Mouse (Mus musculus) midbrain, postnatal 0 days (tissue): ENCODE measurements around the gene Cdh4. TPM values are rescaled to one million over a fixed set of nuclear protein-coding genes. Genes with fewer than 3 reads are reported as not detected.

Source experiments
- ATAC-seq: fragments of 200-750 bp; cut with Nextera tagmentation; 2 replicates; pipeline ENCODE4 v1.8.0; 2017; ENCODE audit warnings: moderate number of reproducible peaks, mild to moderate bottlenecking, moderate TSS enrichment, moderate library complexity; ENCODE audit not compliant: low FRiP score
- DNase-seq: peaks from one replicate; pipeline ENCODE4 v3.0.0-alpha.2; 2015; ENCODE audit warnings: low spot score
- H3K27ac ChIP-seq: fragments of 300-500 bp; sonication (generic); 2 replicates; pipeline ENCODE4 v1.5.1; 2014; ENCODE audit warnings: low read depth, mild to moderate bottlenecking, low read length, mixed read lengths
- H3K27me3 ChIP-seq: fragments of 300-500 bp; sonication (generic); 2 replicates; pipeline ENCODE4 v1.6.1; 2014; ENCODE audit warnings: low read length, control low read depth, mixed read lengths; ENCODE audit not compliant: insufficient read depth
- H3K36me3 ChIP-seq: fragments of 300-500 bp; sonication (generic); 2 replicates; pipeline ENCODE4 v1.6.1; 2014; ENCODE audit warnings: low read length, control low read depth, mixed read lengths; ENCODE audit not compliant: insufficient read depth
- H3K4me1 ChIP-seq: fragments of 300-500 bp; sonication (generic); 2 replicates; pipeline ENCODE4 v1.6.1; 2014; ENCODE audit warnings: mild to moderate bottlenecking, control low read depth, antibody characterized with exemption, low read length, mixed read lengths; ENCODE audit not compliant: insufficient read depth
- H3K4me2 ChIP-seq: fragments of 300-500 bp; sonication (generic); 2 replicates; pipeline ENCODE4 v1.6.1; 2014; ENCODE audit warnings: low read depth, mild to moderate bottlenecking, low read length, mixed read lengths; ENCODE audit not compliant: poor library complexity, severe bottlenecking
- H3K4me3 ChIP-seq: fragments of 300-500 bp; sonication (generic); 2 replicates; pipeline ENCODE4 v1.5.1; 2014; ENCODE audit warnings: low read depth, mild to moderate bottlenecking, low read length, moderate library complexity
- H3K9ac ChIP-seq: fragments of 300-500 bp; sonication (generic); replicated peaks from 2 replicates; pipeline ENCODE4 v1.6.1; 2014; ENCODE audit warnings: mild to moderate bottlenecking, low read length, moderate library complexity, mixed read lengths; ENCODE audit not compliant: poor library complexity, severe bottlenecking
- H3K9me3 ChIP-seq: fragments of 300-500 bp; sonication (generic); 2 replicates; pipeline ENCODE4 v1.6.1; 2016; ENCODE audit warnings: low read length, control low read depth
- CTCF ChIP-seq: IDR thresholded peaks from 2 replicates; pipeline ENCODE4 v1.5.1; 2016; ENCODE audit warnings: antibody characterized with exemption, mild to moderate bottlenecking
- WGBS: fragments of 180-500 bp; shearing (Covaris S2); extraction: QIAGEN DNeasy Blood & Tissue Kit; methylation state at CpG from one replicate; pipeline ENCODE4 v1.1.7; 2014; 5-methylcytosine and 5-hydroxymethylcytosine counted together
- polyA plus RNA-seq: library from polyadenylated mRNA; unstranded; fragments of >200 nt; fragmentation: Nextera tagmentation; extraction: Ambion mirVana; gene quantifications from 2 replicates; pipeline ENCODE4 v1.2.1, GENCODE M21; 2015
- total RNA-seq: library from RNA; depleted of rRNA; stranded (reverse); fragments of >200 nt; gene quantifications from 2 replicates; pipeline ENCODE4 v1.2.3, GENCODE M21; 2014

Cdh4 gene
- total and polyA plus RNA-seq, 2 experiments from 2014 or later = 64.9 to 86.6 TPM

DNA sequence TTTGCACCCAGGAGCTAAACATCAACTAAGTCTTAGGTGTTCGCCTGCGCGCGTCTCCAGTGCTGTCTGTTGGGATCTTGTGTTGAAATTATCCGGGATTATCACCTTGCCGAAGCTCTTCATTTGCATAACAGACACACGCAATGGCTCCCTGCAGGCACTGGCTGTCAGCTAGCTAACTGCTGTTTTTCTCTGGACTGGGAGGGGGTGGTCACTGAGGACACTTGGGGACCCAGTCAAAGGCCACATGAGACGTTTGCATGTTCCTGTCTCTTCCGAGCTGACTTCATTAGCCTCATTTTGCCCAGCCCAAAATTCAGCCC is 325.3 kb downstream of the Cdh4 start:
- no peaks in the 10 kb centered on the region for H3K36me3 ChIP-seq
- no peak overlapping the region for H3K4me2 ChIP-seq
- no peak for TF ChIP-seq CTCF
- H3K4me3 ChIP-seq = no peak overlapping the region
- H3K9me3 ChIP-seq = no peaks in the 10 kb centered on the region
- no peak overlapping the region for H3K27ac ChIP-seq
- DNase-seq (no peak), ATAC-seq (no peak)
- H3K9ac ChIP-seq = no peak overlapping the region
- H3K4me1 ChIP-seq = peaks cover 2% of the 10 kb centered on the region; the same call in 1 of the 2 replicates
- WGBS = 18% methylated on average over 9 of the region's 9 CpGs
- H3K27me3 ChIP-seq = no peaks in the 10 kb centered on the region

DNA sequence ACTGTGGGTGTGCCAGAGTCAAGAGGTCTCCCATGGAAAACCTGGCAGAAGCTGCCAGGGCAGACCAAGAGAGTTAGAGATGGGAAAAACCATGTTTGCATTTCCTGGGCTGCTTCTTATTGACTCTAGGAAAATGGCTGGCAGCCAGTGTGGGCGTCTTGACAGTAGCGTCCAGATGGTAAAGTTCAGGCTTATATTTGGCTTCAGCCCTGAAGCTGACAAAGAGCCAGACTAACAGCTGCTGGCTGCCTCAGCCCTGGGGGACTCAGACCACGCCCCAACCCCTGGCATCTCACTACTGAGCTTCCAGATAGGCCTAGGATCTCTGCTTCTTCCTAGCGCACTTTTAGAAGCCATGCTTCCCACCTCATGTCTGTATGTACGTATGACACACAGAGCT is 326.9 kb downstream of the Cdh4 start:
- DNase-seq = peak; percentile 85
- Histone ChIP-seq H3K36me3 (no peaks in the 10 kb centered on the region), H3K27ac (no peak overlapping the region), H3K9ac (no peak overlapping the region), H3K4me3 (no peak overlapping the region), H3K27me3 (no peaks in the 10 kb centered on the region), H3K9me3 (no peaks in the 10 kb centered on the region), H3K4me1 (peaks cover 2% of the 10 kb centered on the region; the same call in 1 of the 2 replicates), H3K4me2 (no peak overlapping the region)
- TF ChIP-seq CTCF = no peak
- no peak for ATAC-seq
- 71% methylated on average over 5 of the region's 5 CpGs for WGBS

DNA sequence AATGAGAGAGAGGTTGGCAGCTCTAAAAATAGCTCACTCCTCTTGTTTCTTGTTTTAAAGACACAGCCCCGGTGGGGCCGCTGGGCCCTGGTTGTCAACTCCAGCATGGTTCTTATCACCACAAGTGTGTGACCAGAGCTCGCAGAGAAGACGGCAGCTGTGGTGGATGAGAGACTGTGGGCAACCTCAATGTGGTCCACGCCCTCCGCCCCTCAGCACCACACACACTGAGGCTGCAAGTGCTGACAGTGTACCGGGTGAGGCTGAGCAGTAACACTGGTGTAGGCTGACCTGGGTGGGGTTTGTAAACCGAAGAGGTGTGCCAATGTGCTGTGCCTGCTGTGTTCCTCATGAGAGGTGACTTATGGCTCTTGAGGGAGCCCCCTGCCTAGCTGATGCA is 327.7 kb downstream of the Cdh4 start:
- H3K9me3 ChIP-seq = no peaks in the 10 kb centered on the region
- no peaks in the 10 kb centered on the region for H3K36me3 ChIP-seq
- H3K27me3 ChIP-seq = no peaks in the 10 kb centered on the region
- H3K4me1 ChIP-seq = peaks cover 2% of the 10 kb centered on the region; the same call in 1 of the 2 replicates
- no peak overlapping the region for H3K9ac ChIP-seq
- no peak for DNase-seq
- TF ChIP-seq CTCF = no peak
- ATAC-seq = no peak
- H3K4me2 ChIP-seq = no peak overlapping the region
- 76% methylated on average over 8 of the region's 8 CpGs for WGBS
- no peak overlapping the region for H3K4me3 ChIP-seq
- H3K27ac ChIP-seq = no peak overlapping the region

DNA sequence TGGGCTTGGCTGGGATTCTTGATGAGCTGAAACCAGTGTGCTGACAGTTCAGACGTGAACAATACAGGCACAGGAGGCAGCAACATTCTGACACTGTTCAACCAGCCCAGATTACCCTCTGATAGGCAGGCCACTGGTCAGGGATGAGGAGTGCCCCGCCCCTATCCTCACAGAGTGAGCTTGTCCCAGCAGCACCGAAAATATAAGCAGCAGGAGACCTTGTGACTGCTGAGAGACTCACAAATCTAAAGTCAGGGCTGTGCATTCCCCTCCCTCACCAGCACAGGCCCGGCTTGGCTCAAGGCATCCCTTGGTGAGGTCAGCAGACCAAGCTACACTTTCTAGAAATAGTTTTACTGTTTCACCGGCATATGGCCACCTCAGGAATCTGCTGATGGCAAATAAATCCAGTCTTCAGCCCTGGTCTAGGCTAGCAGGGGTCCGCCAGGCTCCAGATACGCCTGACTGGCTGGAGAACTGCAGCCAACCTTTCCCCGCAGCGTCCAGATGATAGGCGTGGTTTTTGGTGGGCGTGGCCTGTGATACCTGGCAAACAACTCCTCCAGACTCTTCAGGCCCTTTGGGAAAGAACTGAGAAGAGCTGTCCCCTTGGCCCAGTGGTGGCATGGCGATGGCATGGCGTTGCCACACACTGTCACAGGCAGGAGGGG is 332.3 kb downstream of the Cdh4 start:
- Histone ChIP-seq H3K4me2 (no peak overlapping the region), H3K4me3 (no peak overlapping the region), H3K9ac (no peak overlapping the region), H3K36me3 (no peaks in the 10 kb centered on the region), H3K9me3 (no peaks in the 10 kb centered on the region), H3K27ac (no peak overlapping the region), H3K4me1 (no peaks in the 10 kb centered on the region), H3K27me3 (no peaks in the 10 kb centered on the region)
- ATAC-seq (0 out of 2 replicates have a peak, but pooled peaks have one; percentile 21), DNase-seq (no peak)
- WGBS = 22% methylated on average over 13 of the region's 13 CpGs
- no peak for TF ChIP-seq CTCF

GRCm38 (mm10) chr2:179775999-179776705 is 333.9 kb downstream of the Cdh4 start:
- Histone ChIP-seq H3K4me2 (no peak overlapping the region), H3K36me3 (no peaks in the 10 kb centered on the region), H3K27me3 (no peaks in the 10 kb centered on the region), H3K27ac (no peak overlapping the region), H3K9me3 (no peaks in the 10 kb centered on the region), H3K4me1 (no peaks in the 10 kb centered on the region), H3K4me3 (no peak overlapping the region), H3K9ac (no peak overlapping the region)
- DNase-seq = no peak
- no peak for TF ChIP-seq CTCF
- 84% methylated on average over 10 of the region's 10 CpGs for WGBS
- ATAC-seq = no peak

GRCm38 (mm10) chr2:179779266-179779665 is 337.0 kb downstream of the Cdh4 start:
- Histone ChIP-seq H3K4me1 (no peaks in the 10 kb centered on the region), H3K4me2 (no peak overlapping the region), H3K27me3 (no peaks in the 10 kb centered on the region), H3K9ac (no peak overlapping the region), H3K27ac (no peak overlapping the region), H3K4me3 (no peak overlapping the region), H3K9me3 (no peaks in the 10 kb centered on the region), H3K36me3 (no peaks in the 10 kb centered on the region)
- DNase-seq (no peak), ATAC-seq (no peak)
- WGBS = 71% methylated on average over 9 of the region's 9 CpGs
- TF ChIP-seq CTCF = no peak
